Mouse (Mus musculus): ENCODE measurements around the gene Grb2.

- TF ChIP-seq POLR2A (IDR thresholded peaks at IDR 0.05; ENCODE audit: low read depth, low read length) (no peak), CTCF (conservative IDR thresholded peaks at IDR 0.05; ENCODE audit: insufficient read depth, insufficient read length, low read depth, low read length) (no peak)
These were observed 34.7 kb downstream of the Grb2 start for GRCm38 (mm10) chr11:115673471-115674234.
